ENCODE assay signal across 7 mouse cellular contexts in genomic region chr8:123062721-123063120, GRCm38 (mm10). TPM values are rescaled to one million over a fixed set of nuclear protein-coding genes. Genes with fewer than 3 reads are reported as not detected.
DNase-seq lines count a peak whose midpoint lies in the region; ATAC-seq and TF ChIP-seq lines count a peak whose summit lies in the region.

TSS of gene Spg7 (plus strand) at chr8:123062942.

- H3K27me3 ChIP-seq in forebrain, embryonic 14.5 days (replicated peaks; ENCODE audit: control insufficient read depth, insufficient read depth, low read length), result no peaks in the 10 kb centered on the region
- H3K27me3 ChIP-seq in hindbrain, embryonic 12.5 days, result no peaks in the 10 kb centered on the region
- H3K27me3 ChIP-seq in liver, embryonic 14.5 days (ENCODE audit: control insufficient read depth, insufficient read depth, low read length), result no peaks in the 10 kb centered on the region
- no peaks in the 10 kb centered on the region for H3K27me3 ChIP-seq in stomach, postnatal 0 days (ENCODE audit: control insufficient read depth, insufficient read depth, low read length)

- ATAC-seq in CD4-positive, CD25-positive, alpha-beta regulatory T cell, adult 4 months, result no peak
- ATAC-seq in forebrain, embryonic 14.5 days, result no peak
- no peak for ATAC-seq in hindbrain, embryonic 12.5 days (ENCODE audit: low FRiP score)
- no peak for ATAC-seq in liver, embryonic 14.5 days (ENCODE audit: insufficient read depth)
- ATAC-seq in stomach, postnatal 0 days (ENCODE audit: low FRiP score, low TSS enrichment), result no peak

- in situ Hi-C loops in ES-E14 (cut with MboI; ENCODE audit: low sequenced_read_pairs in 2 of 2, unreplicated experiment in 2 of 2), result no loop called here

- TF ChIP-seq EP300 in liver, embryonic 14.5 days (IDR thresholded peaks at IDR 0.05; ENCODE audit: low read depth), result no peak
- TF ChIP-seq EP300 in stomach, postnatal 0 days (optimal IDR thresholded peaks at IDR 0.05), result no peak

- no peak within 1 kb of the TSS for H3K4me3 ChIP-seq in ES-E14 (ENCODE audit: insufficient read depth in 1 of 2, low read depth in 1 of 2, low read length in 2 of 2, poor library complexity in 1 of 2, severe bottlenecking in 1 of 2)
- no peak within 1 kb of the TSS for H3K4me3 ChIP-seq in forebrain, embryonic 14.5 days (ENCODE audit: low read depth, low read length)
- no peak within 1 kb of the TSS for H3K4me3 ChIP-seq in hindbrain, embryonic 12.5 days
- H3K4me3 ChIP-seq in liver, embryonic 14.5 days (ENCODE audit: insufficient read depth in 1 of 2, low read depth in 2 of 2, low read length in 2 of 2), result no peak within 1 kb of the TSS
- H3K4me3 ChIP-seq in stomach, postnatal 0 days (ENCODE audit: low read depth, low read length), result no peak within 1 kb of the TSS

- H3K9ac ChIP-seq in ES-E14 (ENCODE audit: insufficient read depth, low read depth, low read length, poor library complexity, severe bottlenecking), result no peak within 1 kb of the TSS
- no peak within 1 kb of the TSS for H3K9ac ChIP-seq in forebrain, embryonic 14.5 days (ENCODE audit: low read length)
- H3K9ac ChIP-seq in hindbrain, embryonic 12.5 days, result no peak within 1 kb of the TSS
- H3K9ac ChIP-seq in liver, embryonic 14.5 days (replicated peaks), result no peak within 1 kb of the TSS
- H3K9ac ChIP-seq in stomach, postnatal 0 days (ENCODE audit: low read length), result no peak within 1 kb of the TSS

- H3K4me2 ChIP-seq in forebrain, embryonic 14.5 days (ENCODE audit: low read length), result no peak within 1 kb of the TSS
- H3K4me2 ChIP-seq in hindbrain, embryonic 12.5 days (replicated peaks), result no peak within 1 kb of the TSS
- H3K4me2 ChIP-seq in liver, embryonic 14.5 days (ENCODE audit: low read depth), result no peak within 1 kb of the TSS; the same call in 1 of the 2 replicates
- H3K4me2 ChIP-seq in stomach, postnatal 0 days (replicated peaks; ENCODE audit: low read depth), result no peak within 1 kb of the TSS

- H3K36me3 ChIP-seq in ES-E14 (ENCODE audit: control insufficient read depth, insufficient read depth, low read length, poor library complexity, severe bottlenecking), result peaks cover 3% of the 10 kb centered on the region; the same call in 1 of the 2 replicates
- peaks cover 2% of the 10 kb centered on the region; the same call in 1 of the 2 replicates for H3K36me3 ChIP-seq in forebrain, embryonic 14.5 days (ENCODE audit: control insufficient read depth, insufficient read depth, low read length)
- H3K36me3 ChIP-seq in hindbrain, embryonic 12.5 days, result peaks cover 6% of the 10 kb centered on the region
- peaks cover 6% of the 10 kb centered on the region for H3K36me3 ChIP-seq in liver, embryonic 14.5 days (replicated peaks; ENCODE audit: control insufficient read depth, insufficient read depth, low read depth)
- no peaks in the 10 kb centered on the region for H3K36me3 ChIP-seq in stomach, postnatal 0 days (ENCODE audit: control insufficient read depth, insufficient read depth, low read length)

- DNase-seq in ES-E14 (ENCODE audit: low read depth, low spot score) (no peak), adipocyte (ENCODE audit: low spot score) (no peak)
- DNase-seq in forebrain, embryonic 14.5 days (ENCODE audit: low spot score), result no peak
- DNase-seq in liver, embryonic 14.5 days (ENCODE audit: low read depth in 3 of 3, low spot score in 3 of 3), result no peak
- DNase-seq in stomach, postnatal 0 days (ENCODE audit: low spot score), result no peak

- H3K27ac ChIP-seq in ES-E14 (ENCODE audit: insufficient read depth, low read depth, low read length, poor library complexity, severe bottlenecking), result peak within 1 kb of the TSS; percentile 25; the same call in 1 of the 2 replicates
- H3K27ac ChIP-seq in forebrain, embryonic 14.5 days (ENCODE audit: low read depth, low read length), result no peak within 1 kb of the TSS
- H3K27ac ChIP-seq in hindbrain, embryonic 12.5 days, result no peak within 1 kb of the TSS
- no peak within 1 kb of the TSS for H3K27ac ChIP-seq in liver, embryonic 14.5 days
- H3K27ac ChIP-seq in stomach, postnatal 0 days (replicated peaks), result no peak within 1 kb of the TSS

- TF ChIP-seq CTCF in liver, embryonic 14.5 days (IDR thresholded peaks at IDR 0.05; ENCODE audit: low read depth), result no peak
- no peak for TF ChIP-seq CTCF in stomach, postnatal 0 days (IDR thresholded peaks at IDR 0.05; ENCODE audit: low read depth)

- H3K9me3 ChIP-seq in ES-E14 (ENCODE audit: control insufficient read depth, insufficient read depth, low read depth, low read length), result no peaks in the 10 kb centered on the region
- no peaks in the 10 kb centered on the region for H3K9me3 ChIP-seq in forebrain, embryonic 14.5 days (replicated peaks; ENCODE audit: control insufficient read depth, low read length)
- no peaks in the 10 kb centered on the region for H3K9me3 ChIP-seq in hindbrain, embryonic 12.5 days (replicated peaks)
- H3K9me3 ChIP-seq in liver, embryonic 14.5 days (ENCODE audit: control insufficient read depth, low read length), result no peaks in the 10 kb centered on the region
- H3K9me3 ChIP-seq in stomach, postnatal 0 days (ENCODE audit: control insufficient read depth, low read length), result no peaks in the 10 kb centered on the region

- peaks cover 0 to 4% of the 10 kb centered on the region in 2 experiments; a peak in 1 of 4 replicates for H3K4me1 ChIP-seq in ES-E14 (ENCODE audit: control insufficient read depth in 2 of 2, insufficient read depth in 2 of 2, low read length in 2 of 2, poor library complexity in 1 of 2)
- peaks cover 8% of the 10 kb centered on the region; the same call in 1 of the 2 replicates for H3K4me1 ChIP-seq in forebrain, embryonic 14.5 days (ENCODE audit: control insufficient read depth, insufficient read depth, low read length)
- peaks cover 22% of the 10 kb centered on the region for H3K4me1 ChIP-seq in hindbrain, embryonic 12.5 days
- peaks cover 12 to 19% of the 10 kb centered on the region in 2 experiments for H3K4me1 ChIP-seq in liver, embryonic 14.5 days (replicated peaks; ENCODE audit: control insufficient read depth in 2 of 2, insufficient read depth in 2 of 2, low read length in 1 of 2)
- H3K4me1 ChIP-seq in stomach, postnatal 0 days (replicated peaks; ENCODE audit: control insufficient read depth, insufficient read depth), result no peaks in the 10 kb centered on the region

- WGBS in forebrain, embryonic 14.5 days, result 70% methylated on average over 7 of the region's 7 CpGs
- WGBS in hindbrain, embryonic 12.5 days, result 77% methylated on average over 7 of the region's 7 CpGs
- 68% methylated on average over 7 of the region's 7 CpGs for WGBS in liver, embryonic 14.5 days (ENCODE audit: insufficient replicate concordance)
- 55% methylated on average over 7 of the region's 7 CpGs for WGBS in stomach, postnatal 0 days

TF ChIP-seq in ES-E14, 5 proteins besides CTCF, POLR2A, EP300 and RAD21:
- no peak for TF ChIP-seq HCFC1 (IDR thresholded peaks at IDR 0.05; ENCODE audit: borderline replicate concordance, insufficient read depth, low read length)
- no peak for TF ChIP-seq CHD2 (IDR thresholded peaks at IDR 0.05; ENCODE audit: low read depth, low read length)
- TF ChIP-seq MAFK (IDR thresholded peaks at IDR 0.05; ENCODE audit: insufficient read depth, low read depth, low read length), result no peak
- TF ChIP-seq ZNF384 (IDR thresholded peaks at IDR 0.05; ENCODE audit: low read depth, low read length), result no peak
- no peak for TF ChIP-seq ZC3H11A (IDR thresholded peaks at IDR 0.05; ENCODE audit: borderline replicate concordance, low read depth, low read length)
TF ChIP-seq in ES-E14: peak in this region for 0.

RNA-seq across cellular contexts. Expression of gene Spg7, which starts in this region (rescaled TPM):
- 10 to 100 TPM; 24.4 to 29.0 TPM for polyA plus RNA-seq in CD4-positive, CD25-positive, alpha-beta regulatory T cell, adult 4 months (2017; shearing (Covaris generic))
- total RNA-seq in ES-E14 (2012; rRNA removed), result 106 and 160 TPM in 2 replicates
- 34.2 and 38.2 TPM in 2 replicates for polyA plus RNA-seq in forebrain, embryonic 14.5 days (2014; fragmentation: Nextera tagmentation; extraction: Ambion mirVana)
- polyA plus RNA-seq in hindbrain, embryonic 12.5 days (2016; fragmentation: Nextera tagmentation; extraction: Ambion mirVana), result 62.6 and 63.9 TPM in 2 replicates
- 19.0 and 26.0 TPM in 2 replicates for polyA plus RNA-seq in liver, embryonic 14.5 days (2012; rRNA removed)
- polyA plus RNA-seq in liver, embryonic 14.5 days (2014; fragmentation: Nextera tagmentation; extraction: Ambion mirVana), result 19.5 and 21.0 TPM in 2 replicates
- 29.6 and 32.0 TPM in 2 replicates for polyA plus RNA-seq in stomach, postnatal 0 days (2015; fragmentation: Nextera tagmentation; extraction: Ambion mirVana)
